Mouse (Mus musculus): ENCODE measurements at regions not wholly inside any gene's neighbourhood (a gene's known extent, or its start where the extent isn't known, plus 50 kb on each side); places are given as distances from the start of the nearest gene placed in this dataset.

GRCm38 (mm10) chr9:9376650-9377189 is 137.8 kb upstream of the Arhgap42 start:
- H3K9ac ChIP-seq (ENCODE audit: low read depth, low read length) = no peak overlapping the region
- no peak overlapping the region for H3K4me2 ChIP-seq
- WGBS = 74% methylated on average over 2 of the region's 2 CpGs
- no peak overlapping the region for H3K4me3 ChIP-seq (ENCODE audit: low read depth, low read length)
- no peak for DNase-seq (ENCODE audit: low spot score)
- H3K36me3 ChIP-seq (ENCODE audit: control insufficient read depth, insufficient read depth, low read length) = no peaks in the 10 kb centered on the region
- no peak overlapping the region for H3K27ac ChIP-seq (ENCODE audit: low read depth, low read length)
- H3K4me1 ChIP-seq (replicated peaks; ENCODE audit: control insufficient read depth, insufficient read depth, low read length) = no peaks in the 10 kb centered on the region
- no peak for ATAC-seq (replicated peaks; ENCODE audit: low FRiP score)
- no peaks in the 10 kb centered on the region for H3K9me3 ChIP-seq (ENCODE audit: control insufficient read depth, low read length)
- no peaks in the 10 kb centered on the region for H3K27me3 ChIP-seq (replicated peaks; ENCODE audit: control insufficient read depth, insufficient read depth, low read length)

- peak; percentile 45; the same call in 1 of the 2 replicates for ATAC-seq (replicated peaks; ENCODE audit: low FRiP score)
- DNase-seq (ENCODE audit: low spot score) = no peak
- no peaks in the 10 kb centered on the region for H3K27me3 ChIP-seq (replicated peaks; ENCODE audit: control insufficient read depth, insufficient read depth, low read length)
- H3K4me2 ChIP-seq = no peak overlapping the region
- no peak overlapping the region for H3K9ac ChIP-seq (ENCODE audit: low read depth, low read length)
- no peak overlapping the region for H3K27ac ChIP-seq (ENCODE audit: low read depth, low read length)
- H3K4me1 ChIP-seq (replicated peaks; ENCODE audit: control insufficient read depth, insufficient read depth, low read length) = no peaks in the 10 kb centered on the region
- H3K9me3 ChIP-seq (ENCODE audit: control insufficient read depth, low read length) = no peaks in the 10 kb centered on the region
- H3K36me3 ChIP-seq (ENCODE audit: control insufficient read depth, insufficient read depth, low read length) = no peaks in the 10 kb centered on the region
- WGBS = 26% methylated on average over 3 of the region's 3 CpGs
- H3K4me3 ChIP-seq (ENCODE audit: low read depth, low read length) = no peak overlapping the region
Measured at GRCm38 (mm10) chr9:9375304-9375904, 136.5 kb upstream of the Arhgap42 start.

- ATAC-seq (replicated peaks; ENCODE audit: low FRiP score) (no peak), DNase-seq (ENCODE audit: low spot score) (no peak)
- Histone ChIP-seq H3K4me1 (replicated peaks; ENCODE audit: control insufficient read depth, insufficient read depth, low read length) (no peaks in the 10 kb centered on the region), H3K27ac (ENCODE audit: low read depth, low read length) (no peak overlapping the region), H3K4me2 (no peak overlapping the region), H3K9me3 (ENCODE audit: control insufficient read depth, low read length) (no peaks in the 10 kb centered on the region), H3K36me3 (ENCODE audit: control insufficient read depth, insufficient read depth, low read length) (no peaks in the 10 kb centered on the region), H3K9ac (ENCODE audit: low read depth, low read length) (no peak overlapping the region), H3K4me3 (ENCODE audit: low read depth, low read length) (no peak overlapping the region), H3K27me3 (replicated peaks; ENCODE audit: control insufficient read depth, insufficient read depth, low read length) (no peaks in the 10 kb centered on the region)
- WGBS = 57% methylated on average over 1 of the region's 1 CpGs
Measured at GRCm38 (mm10) chr9:9372594-9372993, 133.7 kb upstream of the Arhgap42 start.

GRCm38 (mm10) chr9:9368731-9369130 is 129.8 kb upstream of the Arhgap42 start:
- DNase-seq (ENCODE audit: low spot score) (no peak), ATAC-seq (replicated peaks; ENCODE audit: low FRiP score) (no peak)
- no peaks in the 10 kb centered on the region for H3K36me3 ChIP-seq (ENCODE audit: control insufficient read depth, insufficient read depth, low read length)
- no peak overlapping the region for H3K4me2 ChIP-seq
- no peaks in the 10 kb centered on the region for H3K4me1 ChIP-seq (replicated peaks; ENCODE audit: control insufficient read depth, insufficient read depth, low read length)
- H3K9ac ChIP-seq (ENCODE audit: low read depth, low read length) = no peak overlapping the region
- H3K27ac ChIP-seq (ENCODE audit: low read depth, low read length) = no peak overlapping the region
- H3K4me3 ChIP-seq (ENCODE audit: low read depth, low read length) = no peak overlapping the region
- H3K9me3 ChIP-seq (ENCODE audit: control insufficient read depth, low read length) = no peaks in the 10 kb centered on the region
- H3K27me3 ChIP-seq (replicated peaks; ENCODE audit: control insufficient read depth, insufficient read depth, low read length) = no peaks in the 10 kb centered on the region
- 76% methylated on average over 1 of the region's 1 CpGs for WGBS

- 69% methylated on average over 1 of the region's 1 CpGs for WGBS
- no peaks in the 10 kb centered on the region for H3K4me1 ChIP-seq (replicated peaks; ENCODE audit: control insufficient read depth, insufficient read depth, low read length)
- H3K27ac ChIP-seq (ENCODE audit: low read depth, low read length) = no peak overlapping the region
- no peak overlapping the region for H3K4me2 ChIP-seq
- H3K9ac ChIP-seq (ENCODE audit: low read depth, low read length) = no peak overlapping the region
- no peaks in the 10 kb centered on the region for H3K27me3 ChIP-seq (replicated peaks; ENCODE audit: control insufficient read depth, insufficient read depth, low read length)
- DNase-seq (ENCODE audit: low spot score) = no peak
- no peaks in the 10 kb centered on the region for H3K9me3 ChIP-seq (ENCODE audit: control insufficient read depth, low read length)
- H3K36me3 ChIP-seq (ENCODE audit: control insufficient read depth, insufficient read depth, low read length) = no peaks in the 10 kb centered on the region
- no peak for ATAC-seq (replicated peaks; ENCODE audit: low FRiP score)
- H3K4me3 ChIP-seq (ENCODE audit: low read depth, low read length) = no peak overlapping the region
Measured at GRCm38 (mm10) chr9:9342456-9343185, 103.7 kb upstream of the Arhgap42 start.

GRCm38 (mm10) chr9:9318624-9319023 is 79.7 kb upstream of the Arhgap42 start:
- 69% methylated on average over 1 of the region's 1 CpGs for WGBS
- Histone ChIP-seq H3K4me3 (ENCODE audit: low read depth, low read length) (no peak overlapping the region), H3K27me3 (replicated peaks; ENCODE audit: control insufficient read depth, insufficient read depth, low read length) (no peaks in the 10 kb centered on the region), H3K4me2 (no peak overlapping the region), H3K27ac (ENCODE audit: low read depth, low read length) (no peak overlapping the region), H3K36me3 (ENCODE audit: control insufficient read depth, insufficient read depth, low read length) (no peaks in the 10 kb centered on the region), H3K9me3 (ENCODE audit: control insufficient read depth, low read length) (no peaks in the 10 kb centered on the region), H3K4me1 (replicated peaks; ENCODE audit: control insufficient read depth, insufficient read depth, low read length) (no peaks in the 10 kb centered on the region), H3K9ac (ENCODE audit: low read depth, low read length) (no peak overlapping the region)
- ATAC-seq (replicated peaks; ENCODE audit: low FRiP score) (no peak), DNase-seq (ENCODE audit: low spot score) (no peak)

GRCm38 (mm10) chr9:9316021-9316420 is 77.1 kb upstream of the Arhgap42 start:
- H3K27ac ChIP-seq (ENCODE audit: low read depth, low read length) = no peak overlapping the region
- no peaks in the 10 kb centered on the region for H3K27me3 ChIP-seq (replicated peaks; ENCODE audit: control insufficient read depth, insufficient read depth, low read length)
- no peaks in the 10 kb centered on the region for H3K4me1 ChIP-seq (replicated peaks; ENCODE audit: control insufficient read depth, insufficient read depth, low read length)
- no peak for DNase-seq (ENCODE audit: low spot score)
- H3K4me2 ChIP-seq = no peak overlapping the region
- ATAC-seq (replicated peaks; ENCODE audit: low FRiP score) = no peak
- no peaks in the 10 kb centered on the region for H3K9me3 ChIP-seq (ENCODE audit: control insufficient read depth, low read length)
- no peak overlapping the region for H3K4me3 ChIP-seq (ENCODE audit: low read depth, low read length)
- no peak overlapping the region for H3K9ac ChIP-seq (ENCODE audit: low read depth, low read length)
- WGBS = 85% methylated on average over 4 of the region's 4 CpGs
- no peaks in the 10 kb centered on the region for H3K36me3 ChIP-seq (ENCODE audit: control insufficient read depth, insufficient read depth, low read length)

GRCm38 (mm10) chr9:9312274-9312673 is 73.4 kb upstream of the Arhgap42 start:
- DNase-seq (ENCODE audit: low spot score) (no peak), ATAC-seq (replicated peaks; ENCODE audit: low FRiP score) (no peak)

More at GRCm38 (mm10) chr9:9312274-9312673, 73.4 kb upstream of the Arhgap42 start:
- Histone ChIP-seq H3K9me3 (ENCODE audit: control insufficient read depth, low read length) (no peaks in the 10 kb centered on the region), H3K36me3 (ENCODE audit: control insufficient read depth, insufficient read depth, low read length) (no peaks in the 10 kb centered on the region), H3K27me3 (replicated peaks; ENCODE audit: control insufficient read depth, insufficient read depth, low read length) (no peaks in the 10 kb centered on the region), H3K4me1 (replicated peaks; ENCODE audit: control insufficient read depth, insufficient read depth, low read length) (no peaks in the 10 kb centered on the region), H3K9ac (ENCODE audit: low read depth, low read length) (no peak overlapping the region), H3K4me3 (ENCODE audit: low read depth, low read length) (no peak overlapping the region), H3K4me2 (no peak overlapping the region), H3K27ac (ENCODE audit: low read depth, low read length) (no peak overlapping the region)
